10 mouse cellular contexts compared by ENCODE assay signal in genomic region chr7:65880666-65881289, GRCm38 (mm10). TPM values are rescaled to one million over a fixed set of nuclear protein-coding genes. Genes with fewer than 3 reads are reported as not detected.
A peak's percentile ranks its signal among the peaks of the same experiment; 100 is the strongest.
DNase-seq lines count a peak whose midpoint lies in the region; ATAC-seq and TF ChIP-seq lines count a peak whose summit lies in the region.
"Had no signal": no experiment of that assay in that cellular context is flagged by ENCODE, and none has a peak within 500 bp of the region (broad histone marks: within the 10 kb centered on the region; RNA-seq: fewer than 3 reads in every experiment).

No protein-coding gene starts in this region.

- no peak overlapping the region for H3K27ac ChIP-seq in embryonic facial prominence, embryonic 12.5 days
- H3K27ac ChIP-seq in embryonic facial prominence, embryonic 10.5 days (replicated peaks): no peak overlapping the region
- no peak overlapping the region for H3K27ac ChIP-seq in hindbrain, postnatal 0 days
- no peak overlapping the region for H3K27ac ChIP-seq in hindbrain, embryonic 14.5 days
- peak overlapping the region; percentile 65 for H3K27ac ChIP-seq in liver, embryonic 14.5 days

- H3K27me3 ChIP-seq in embryonic facial prominence, embryonic 12.5 days: no peaks in the 10 kb centered on the region
- no peaks in the 10 kb centered on the region for H3K27me3 ChIP-seq in embryonic facial prominence, embryonic 10.5 days (replicated peaks; ENCODE audit: low read depth, poor library complexity, severe bottlenecking)
- H3K27me3 ChIP-seq in hindbrain, postnatal 0 days (ENCODE audit: insufficient read depth, low read length): no peaks in the 10 kb centered on the region
- H3K27me3 ChIP-seq in hindbrain, embryonic 14.5 days (ENCODE audit: control insufficient read depth, insufficient read depth, low read length): no peaks in the 10 kb centered on the region
- H3K27me3 ChIP-seq in liver, embryonic 14.5 days (ENCODE audit: control insufficient read depth, insufficient read depth, low read length): no peaks in the 10 kb centered on the region

- TF ChIP-seq EP300 in liver, embryonic 14.5 days (IDR thresholded peaks at IDR 0.05; ENCODE audit: low read depth): no peak

- no peaks in the 10 kb centered on the region for H3K36me3 ChIP-seq in embryonic facial prominence, embryonic 12.5 days
- H3K36me3 ChIP-seq in embryonic facial prominence, embryonic 10.5 days (replicated peaks): no peaks in the 10 kb centered on the region
- H3K36me3 ChIP-seq in hindbrain, postnatal 0 days (ENCODE audit: insufficient read depth, low read length): no peaks in the 10 kb centered on the region
- no peaks in the 10 kb centered on the region for H3K36me3 ChIP-seq in hindbrain, embryonic 14.5 days (replicated peaks; ENCODE audit: control insufficient read depth, insufficient read depth)
- no peaks in the 10 kb centered on the region for H3K36me3 ChIP-seq in liver, embryonic 14.5 days (replicated peaks; ENCODE audit: control insufficient read depth, insufficient read depth, low read depth)

- no peak overlapping the region for H3K9ac ChIP-seq in embryonic facial prominence, embryonic 12.5 days
- no peak overlapping the region for H3K9ac ChIP-seq in hindbrain, postnatal 0 days (replicated peaks; ENCODE audit: low read length)
- no peak overlapping the region for H3K9ac ChIP-seq in hindbrain, embryonic 14.5 days
- H3K9ac ChIP-seq in liver, embryonic 14.5 days (replicated peaks): no peak overlapping the region

- 0 out of 2 replicates have a peak, but pooled peaks cover 7% of the 10 kb centered on the region for H3K4me1 ChIP-seq in embryonic facial prominence, embryonic 12.5 days
- peaks cover 8% of the 10 kb centered on the region for H3K4me1 ChIP-seq in embryonic facial prominence, embryonic 10.5 days
- H3K4me1 ChIP-seq in hindbrain, postnatal 0 days (ENCODE audit: insufficient read depth, low read length): 0 out of 2 replicates have a peak, but pooled peaks cover 3% of the 10 kb centered on the region
- H3K4me1 ChIP-seq in hindbrain, embryonic 14.5 days (replicated peaks; ENCODE audit: control insufficient read depth, insufficient read depth, low read length): no peaks in the 10 kb centered on the region
- H3K4me1 ChIP-seq in liver, embryonic 14.5 days (replicated peaks; ENCODE audit: control insufficient read depth in 2 of 2, insufficient read depth in 2 of 2, low read length in 1 of 2): peaks cover 9 to 17% of the 10 kb centered on the region in 2 experiments

- WGBS in embryonic facial prominence, embryonic 12.5 days: 61% methylated on average over 5 of the region's 5 CpGs
- WGBS in embryonic facial prominence, embryonic 10.5 days: 67% methylated on average over 5 of the region's 5 CpGs
- WGBS in hindbrain, postnatal 0 days: 74% methylated on average over 5 of the region's 5 CpGs
- WGBS in hindbrain, embryonic 14.5 days: 83% methylated on average over 5 of the region's 5 CpGs
- 16% methylated on average over 5 of the region's 5 CpGs for WGBS in liver, embryonic 14.5 days (ENCODE audit: insufficient replicate concordance)

- no peak for TF ChIP-seq CTCF in hindbrain, postnatal 0 days (IDR thresholded peaks at IDR 0.05; ENCODE audit: low read depth)
- no peak for TF ChIP-seq CTCF in liver, embryonic 14.5 days (IDR thresholded peaks at IDR 0.05; ENCODE audit: low read depth)

- no peak for ATAC-seq in embryonic facial prominence, embryonic 12.5 days (ENCODE audit: insufficient number of reproducible peaks, insufficient read depth, low FRiP score, low TSS enrichment)
- no peak for ATAC-seq in hindbrain, postnatal 0 days
- no peak for ATAC-seq in hindbrain, embryonic 14.5 days (ENCODE audit: low FRiP score)
- peak; percentile 78 for ATAC-seq in liver, embryonic 14.5 days (ENCODE audit: insufficient read depth)

- no peaks in the 10 kb centered on the region for H3K9me3 ChIP-seq in embryonic facial prominence, embryonic 12.5 days
- H3K9me3 ChIP-seq in embryonic facial prominence, embryonic 10.5 days: no peaks in the 10 kb centered on the region
- no peaks in the 10 kb centered on the region for H3K9me3 ChIP-seq in hindbrain, postnatal 0 days (ENCODE audit: low read length)
- no peaks in the 10 kb centered on the region for H3K9me3 ChIP-seq in hindbrain, embryonic 14.5 days (ENCODE audit: control insufficient read depth, low read length)
- no peaks in the 10 kb centered on the region for H3K9me3 ChIP-seq in liver, embryonic 14.5 days (ENCODE audit: control insufficient read depth, low read length)

- H3K4me3 ChIP-seq in embryonic facial prominence, embryonic 12.5 days: no peak overlapping the region
- no peak overlapping the region for H3K4me3 ChIP-seq in embryonic facial prominence, embryonic 10.5 days
- no peak overlapping the region for H3K4me3 ChIP-seq in hindbrain, postnatal 0 days (ENCODE audit: low read length)
- no peak overlapping the region for H3K4me3 ChIP-seq in hindbrain, embryonic 14.5 days (replicated peaks; ENCODE audit: low read length)
- no peak overlapping the region; a peak in 1 of 4 replicates for H3K4me3 ChIP-seq in liver, embryonic 14.5 days (ENCODE audit: insufficient read depth in 1 of 2, low read depth in 2 of 2, low read length in 2 of 2)

- DNase-seq in embryonic facial prominence, embryonic 10.5 days (ENCODE audit: low spot score): no peak
- DNase-seq in hindbrain, postnatal 0 days (ENCODE audit: low spot score): no peak
- no peak for DNase-seq in hindbrain, embryonic 14.5 days (ENCODE audit: low spot score)
- DNase-seq in MEL-GATA-1-ER (ENCODE audit: extremely low read depth, low read depth): peak; percentile 41
- peak in 1 of 3 experiments; percentile 7 for DNase-seq in liver, embryonic 14.5 days (ENCODE audit: low read depth in 3 of 3, low spot score in 3 of 3)
- DNase-seq in cerebellum, adult 18-20 months: no peak
- no peak for DNase-seq in cerebellum, adult 9-10 months
- DNase-seq: gastrocnemius, postnatal 25 days; retina, postnatal 1 day had no signal

- peak overlapping the region; percentile 38; the same call in 1 of the 2 replicates for H3K4me2 ChIP-seq in embryonic facial prominence, embryonic 12.5 days (replicated peaks)
- peak overlapping the region; percentile 48; the same call in 1 of the 2 replicates for H3K4me2 ChIP-seq in hindbrain, postnatal 0 days (ENCODE audit: low read depth, low read length)
- H3K4me2 ChIP-seq in hindbrain, embryonic 14.5 days (replicated peaks): no peak overlapping the region
- peak overlapping the region; percentile 49 for H3K4me2 ChIP-seq in liver, embryonic 14.5 days (ENCODE audit: low read depth)

RNA-seq across cellular contexts. Expression of gene Pcsk6, which starts 19.2 kb away (rescaled TPM):
- polyA plus RNA-seq in embryonic facial prominence, embryonic 12.5 days (2016; fragmentation: Nextera tagmentation; extraction: Ambion mirVana): 2.0 and 2.1 TPM in 2 replicates
- polyA plus RNA-seq in embryonic facial prominence, embryonic 10.5 days (2016; fragmentation: Nextera tagmentation; extraction: Ambion mirVana): 1.0 and 1.1 TPM in 2 replicates
- total RNA-seq in hindbrain, postnatal 0 days (2014; rRNA removed): 13.0 and 20.1 TPM in 2 replicates
- 2.0 and 2.1 TPM in 2 replicates for polyA plus RNA-seq in hindbrain, postnatal 0 days (2015; fragmentation: Nextera tagmentation; extraction: Ambion mirVana)
- polyA plus RNA-seq in hindbrain, embryonic 14.5 days (2014; fragmentation: Nextera tagmentation; extraction: Ambion mirVana): 1.2 and 1.9 TPM in 2 replicates
- 1.2 and 1.5 TPM in 2 replicates for polyA plus RNA-seq in liver, embryonic 14.5 days (2012; rRNA removed)
- polyA plus RNA-seq in liver, embryonic 14.5 days (2014; fragmentation: Nextera tagmentation; extraction: Ambion mirVana): 0.57 and 0.88 TPM in 2 replicates
